ENCODE assay signal across 8 mouse cellular contexts in genomic region chr13:24576338-24577119, GRCm38 (mm10). TPM values are rescaled to one million over a fixed set of nuclear protein-coding genes. Genes with fewer than 3 reads are reported as not detected.
DNase-seq lines count a peak whose midpoint lies in the region; ATAC-seq and TF ChIP-seq lines count a peak whose summit lies in the region.

No protein-coding gene starts in this region.

- H3K27ac ChIP-seq in kidney, embryonic 14.5 days (ENCODE audit: low read depth, low read length) = no peak overlapping the region
- no peak overlapping the region for H3K27ac ChIP-seq in kidney, adult 2 months (ENCODE audit: insufficient read depth, low read depth, low read length)
- H3K27ac ChIP-seq in embryonic facial prominence, embryonic 11.5 days (replicated peaks; ENCODE audit: low read depth, low read length) = no peak overlapping the region

- no peaks in the 10 kb centered on the region for H3K27me3 ChIP-seq in kidney, embryonic 14.5 days (ENCODE audit: control insufficient read depth, insufficient read depth, low read length)
- no peaks in the 10 kb centered on the region for H3K27me3 ChIP-seq in kidney, adult 2 months (replicated peaks; ENCODE audit: control insufficient read depth, insufficient read depth, low read length)
- no peaks in the 10 kb centered on the region for H3K27me3 ChIP-seq in embryonic facial prominence, embryonic 11.5 days (ENCODE audit: control insufficient read depth, insufficient read depth, low read length)
- no peaks in the 10 kb centered on the region for H3K27me3 ChIP-seq in myocyte (ENCODE audit: control insufficient read depth, insufficient read depth, insufficient read length)

- DNase-seq in kidney, adult 2 months = no peak
- DNase-seq in embryonic facial prominence, embryonic 11.5 days (ENCODE audit: low spot score) = peak; percentile 83
- DNase-seq in heart, postnatal 10 days = peak; percentile 52 to 53
- peak; percentile 81 to 95 for DNase-seq in left cerebral cortex, postnatal 14 days (ENCODE audit: low spot score in 2 of 2)
- DNase-seq in B cell, adult 2 months = no peak
- no peak for DNase-seq in kidney, postnatal 14 days

- no peaks in the 10 kb centered on the region for H3K9me3 ChIP-seq in kidney, embryonic 14.5 days (ENCODE audit: control insufficient read depth, low read length)
- no peaks in the 10 kb centered on the region for H3K9me3 ChIP-seq in embryonic facial prominence, embryonic 11.5 days (replicated peaks; ENCODE audit: control insufficient read depth, low read length)

- no peaks in the 10 kb centered on the region for H3K36me3 ChIP-seq in kidney, embryonic 14.5 days (ENCODE audit: control insufficient read depth, insufficient read depth, low read length)
- H3K36me3 ChIP-seq in kidney, adult 2 months (ENCODE audit: control insufficient read depth, insufficient read depth, low read length) = no peaks in the 10 kb centered on the region
- no peaks in the 10 kb centered on the region for H3K36me3 ChIP-seq in embryonic facial prominence, embryonic 11.5 days (replicated peaks; ENCODE audit: control insufficient read depth, insufficient read depth, low read depth, low read length)
- no peaks in the 10 kb centered on the region for H3K36me3 ChIP-seq in myocyte (ENCODE audit: control insufficient read depth, insufficient read depth)

- no peak overlapping the region for H3K4me3 ChIP-seq in kidney, embryonic 14.5 days (ENCODE audit: low read length)
- H3K4me3 ChIP-seq in kidney, adult 2 months (ENCODE audit: insufficient read depth, low read depth, low read length) = no peak overlapping the region
- H3K4me3 ChIP-seq in embryonic facial prominence, embryonic 11.5 days (ENCODE audit: low read depth, low read length) = no peak overlapping the region
- no peak overlapping the region for H3K4me3 ChIP-seq in myocyte

- H3K4me2 ChIP-seq in kidney, embryonic 14.5 days (replicated peaks; ENCODE audit: low read depth, low read length) = no peak overlapping the region
- no peak overlapping the region for H3K4me2 ChIP-seq in embryonic facial prominence, embryonic 11.5 days (ENCODE audit: low read depth, low read length)
- peak overlapping the region; percentile 36 for H3K4me2 ChIP-seq in myocyte (ENCODE audit: low read depth)

- no peak for TF ChIP-seq POLR2A in kidney, adult 2 months (IDR thresholded peaks at IDR 0.05; ENCODE audit: low read depth, low read length)
- TF ChIP-seq POLR2A in myocyte (IDR thresholded peaks at IDR 0.05; ENCODE audit: insufficient read length, low read depth) = no peak

- H3K9ac ChIP-seq in kidney, embryonic 14.5 days (ENCODE audit: low read depth, low read length) = no peak overlapping the region
- no peak overlapping the region for H3K9ac ChIP-seq in embryonic facial prominence, embryonic 11.5 days (replicated peaks; ENCODE audit: low read length)

- ATAC-seq in kidney, embryonic 14.5 days (ENCODE audit: low FRiP score, low TSS enrichment) = peak; percentile 94
- peak; percentile 86 for ATAC-seq in embryonic facial prominence, embryonic 11.5 days (replicated peaks; ENCODE audit: insufficient number of reproducible peaks, low FRiP score, low TSS enrichment, low read depth)

- H3K79me2 ChIP-seq in myocyte (ENCODE audit: control insufficient read depth, insufficient read depth) = no peaks in the 10 kb centered on the region

- H3ac ChIP-seq in myocyte (ENCODE audit: control insufficient read depth, insufficient read length) = no peak overlapping the region

- 52% methylated on average over 11 of the region's 11 CpGs for WGBS in kidney, embryonic 14.5 days
- 58% methylated on average over 11 of the region's 11 CpGs for WGBS in kidney, adult 2 months
- WGBS in embryonic facial prominence, embryonic 11.5 days = 43% methylated on average over 11 of the region's 11 CpGs

- intact Hi-C loops in heart, postnatal 10 days (cut with DNase I) = no loop called here
- intact Hi-C loops in left cerebral cortex, postnatal 14 days (cut with DNase I) = no loop called here

- peaks cover 4% of the 10 kb centered on the region; the same call in 1 of the 2 replicates for H3K4me1 ChIP-seq in kidney, embryonic 14.5 days (ENCODE audit: control insufficient read depth, insufficient read depth, low read length)
- H3K4me1 ChIP-seq in kidney, adult 2 months (ENCODE audit: control insufficient read depth, insufficient read depth, low read length) = no peaks in the 10 kb centered on the region
- H3K4me1 ChIP-seq in embryonic facial prominence, embryonic 11.5 days (ENCODE audit: control insufficient read depth, insufficient read depth, low read length) = peaks cover 4% of the 10 kb centered on the region; the same call in 1 of the 2 replicates

- no peak for TF ChIP-seq CTCF in kidney, adult 2 months (conservative IDR thresholded peaks at IDR 0.05; ENCODE audit: insufficient read depth, insufficient read length, low read depth, low read length)

TF ChIP-seq in myocyte, 11 proteins besides CTCF, POLR2A, EP300 and RAD21:
- peak in 2 of 3 experiments; percentile 71 to 72 for TF ChIP-seq MYOD1 (IDR thresholded peaks at IDR 0.05; ENCODE audit: control insufficient read depth in 1 of 3, insufficient read length in 2 of 3, low read depth in 2 of 3)
- peak; percentile 24 for TF ChIP-seq USF1 (IDR thresholded peaks at IDR 0.05; ENCODE audit: low read depth)
- TF ChIP-seq CEBPB (IDR thresholded peaks at IDR 0.05; ENCODE audit: insufficient read depth, poor library complexity, severe bottlenecking) = no peak
- TF ChIP-seq REST (IDR thresholded peaks at IDR 0.05; ENCODE audit: insufficient read depth, insufficient read length) = no peak
- TF ChIP-seq MAX (IDR thresholded peaks at IDR 0.05; ENCODE audit: low read depth) = no peak
- no peak for TF ChIP-seq E2F4 (IDR thresholded peaks at IDR 0.05; ENCODE audit: insufficient read depth)
- TF ChIP-seq MYOG (IDR thresholded peaks at IDR 0.05; ENCODE audit: control insufficient read depth in 1 of 3, insufficient read depth in 1 of 3, insufficient read length in 2 of 3, low read depth in 2 of 3) = peak in 1 of 3 experiments; percentile 15
- TF ChIP-seq POLR2AphosphoS2 (IDR thresholded peaks at IDR 0.05; ENCODE audit: insufficient read length, low read depth) = no peak
- no peak for TF ChIP-seq SRF (IDR thresholded peaks at IDR 0.05; ENCODE audit: control insufficient read depth, insufficient read length, low read depth)
- TF ChIP-seq TCF12 (IDR thresholded peaks at IDR 0.05; ENCODE audit: insufficient read depth, poor library complexity, severe bottlenecking) = no peak
- TF ChIP-seq TCF3 (IDR thresholded peaks at IDR 0.05; ENCODE audit: insufficient read length, low read depth) = no peak

RNA-seq across cellular contexts. Expression of gene Ripor2, which starts 5.5 kb away (rescaled TPM):
- polyA plus RNA-seq in kidney, embryonic 14.5 days (2014; fragmentation: Nextera tagmentation; extraction: Ambion mirVana) = 2.4 and 3.1 TPM in 2 replicates
- 1.4 and 3.7 TPM in 2 replicates for polyA plus RNA-seq in kidney, adult 2 months (2012; rRNA removed)
- 3.5 and 3.7 TPM in 2 replicates for polyA plus RNA-seq in embryonic facial prominence, embryonic 11.5 days (2014; fragmentation: Nextera tagmentation; extraction: Ambion mirVana)
- total RNA-seq in heart, postnatal 10 days (2021) = 10 to 100 TPM; 13.0 to 16.3 TPM
- 10 to 100 TPM; 74.2 to 75.5 TPM for total RNA-seq in left cerebral cortex, postnatal 14 days (2021)
- 1.3 TPM for polyA plus RNA-seq in myocyte (2012; fragmentation: generic; extraction: Trizol)

Comparison
In these comparisons a context has a peak if more than half of its experiments do, and no peak if none do; other contexts are left out.
1. DNase-seq: peak in embryonic facial prominence, embryonic 11.5 days (single experiment), heart, postnatal 10 days (2 of 2) and left cerebral cortex, postnatal 14 days (2 of 2); none in kidney, adult 2 months (single experiment), B cell, adult 2 months (0 of 2) and kidney, postnatal 14 days (single experiment).